Mouse (Mus musculus) small intestine, adult 2 months (tissue): ENCODE results near the gene 0610010F05Rik.

Source experiments
- CTCF ChIP-seq: fragments of 200-500 bp; IDR thresholded peaks from 2 replicates; pipeline ENCODE4 v1.5.1; 2012; ENCODE audit warnings: low read depth, mild to moderate bottlenecking, control low read depth, inconsistent platforms, low read length, moderate library complexity, mixed read lengths; ENCODE audit not compliant: insufficient replicate concordance, insufficient read length; ENCODE audit errors: extremely low read depth
- POLR2A ChIP-seq: fragments of 200-500 bp; IDR thresholded peaks from 2 replicates; pipeline ENCODE4 v1.6.1; 2012; ENCODE audit warnings: low read depth, mild to moderate bottlenecking, control low read depth, inconsistent platforms, low read length, moderate library complexity

DNA sequence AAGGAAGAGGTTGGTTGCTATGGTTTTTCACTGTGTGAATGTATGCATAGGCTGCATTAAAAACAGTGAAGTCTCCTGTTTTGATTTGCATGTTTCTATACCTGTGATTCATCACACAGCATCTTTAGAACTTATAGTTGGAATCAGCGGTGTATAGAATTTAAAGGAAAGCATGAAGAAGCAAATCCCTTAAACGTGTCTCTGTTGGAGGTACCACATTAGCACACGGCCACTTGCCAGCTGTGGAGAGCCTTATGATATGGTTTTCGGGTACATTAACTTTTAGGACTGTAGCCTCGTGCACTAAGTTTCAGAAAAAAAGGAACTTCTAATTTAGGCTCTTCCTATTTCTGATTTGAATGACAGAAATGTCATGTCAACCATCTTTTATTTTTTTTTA lies 49.1 kb upstream of the 0610010F05Rik start:
- TF ChIP-seq CTCF (no peak), POLR2A (no peak)
